ENCODE assay signal across 8 mouse cellular contexts in the genomic region with DNA sequence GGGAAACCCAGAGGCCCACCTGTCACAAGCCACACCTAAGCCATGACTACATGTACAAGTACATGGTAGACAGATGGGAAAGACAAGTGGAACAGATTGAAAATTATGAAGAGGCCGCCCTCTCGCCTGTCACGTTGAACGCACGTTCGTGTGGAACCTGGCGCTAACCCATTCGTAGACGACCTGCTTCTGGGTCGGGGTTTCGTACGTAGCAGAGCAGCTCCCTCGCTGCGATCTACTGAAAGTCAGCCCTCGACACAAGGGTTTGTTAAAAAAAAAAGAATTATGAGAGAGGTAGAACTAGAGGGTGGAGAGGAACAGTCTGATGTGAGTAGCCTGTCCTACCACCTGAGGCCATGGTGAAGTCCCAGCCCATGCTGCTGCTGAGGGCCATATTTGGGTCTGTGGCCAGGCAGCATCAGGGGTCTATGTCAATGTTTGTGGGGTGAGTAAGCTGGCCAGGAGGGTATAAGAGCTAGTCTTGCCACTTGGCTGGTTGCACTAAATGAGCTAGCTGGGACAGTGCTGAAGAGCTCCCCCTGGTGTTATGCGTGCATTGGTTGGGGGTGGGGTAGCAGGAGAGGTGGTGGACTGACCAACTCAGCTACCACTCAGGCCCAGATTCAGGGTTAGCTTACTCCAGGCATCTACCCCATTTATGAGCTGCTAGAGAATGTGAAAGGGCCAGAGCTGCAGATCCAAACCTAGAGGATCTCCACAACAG. TPM values are rescaled to one million over a fixed set of nuclear protein-coding genes. Genes with fewer than 3 reads are reported as not detected.
DNase-seq lines count a peak whose midpoint lies in the region; ATAC-seq lines count a peak whose summit lies in the region.

No protein-coding gene starts in this region.

- H3K36me3 ChIP-seq in heart, embryonic 11.5 days (ENCODE audit: control insufficient read depth, insufficient read depth, low read length): no peaks in the 10 kb centered on the region
- no peaks in the 10 kb centered on the region; the same call in 1 of the 2 replicates for H3K36me3 ChIP-seq in liver, embryonic 11.5 days (ENCODE audit: control insufficient read depth, insufficient read depth, low read length)

- no peak overlapping the region for H3K9ac ChIP-seq in heart, embryonic 11.5 days (ENCODE audit: low read depth, low read length)
- no peak overlapping the region for H3K9ac ChIP-seq in liver, embryonic 11.5 days (ENCODE audit: low read depth, low read length)

- no peaks in the 10 kb centered on the region for H3K9me3 ChIP-seq in heart, embryonic 11.5 days (replicated peaks; ENCODE audit: control insufficient read depth, low read length)
- H3K9me3 ChIP-seq in liver, embryonic 11.5 days (ENCODE audit: control insufficient read depth, low read length): no peaks in the 10 kb centered on the region

- H3K27ac ChIP-seq in heart, embryonic 11.5 days (ENCODE audit: low read depth, low read length): no peak overlapping the region
- H3K27ac ChIP-seq in liver, embryonic 11.5 days (ENCODE audit: low read depth, low read length): no peak overlapping the region

- H3K27me3 ChIP-seq in heart, embryonic 11.5 days (ENCODE audit: control insufficient read depth, insufficient read depth, low read length): no peaks in the 10 kb centered on the region
- no peaks in the 10 kb centered on the region for H3K27me3 ChIP-seq in liver, embryonic 11.5 days (replicated peaks; ENCODE audit: control insufficient read depth, insufficient read depth, low read length)

- H3K4me3 ChIP-seq in heart, embryonic 11.5 days (ENCODE audit: low read depth, low read length): no peak overlapping the region
- no peak overlapping the region for H3K4me3 ChIP-seq in liver, embryonic 11.5 days (ENCODE audit: low read depth, low read length)

- ATAC-seq in heart, embryonic 11.5 days (replicated peaks; ENCODE audit: insufficient number of reproducible peaks, low FRiP score, low TSS enrichment): no peak
- ATAC-seq in erythroblast, adult 5-6 weeks (replicated peaks; ENCODE audit: low FRiP score, poor library complexity, severe bottlenecking): peak; percentile 52; the same call in 1 of the 2 replicates
- peak; percentile 50 for ATAC-seq in inflammation-experienced regulatory T-cells, adult 6 months
- peak; percentile 36 for ATAC-seq in liver, embryonic 11.5 days (replicated peaks; ENCODE audit: low FRiP score)

- WGBS in heart, embryonic 11.5 days (ENCODE audit: insufficient replicate concordance): 76% methylated on average over 16 of the region's 16 CpGs
- 77% methylated on average over 16 of the region's 16 CpGs for WGBS in liver, embryonic 11.5 days

- H3K4me1 ChIP-seq in heart, embryonic 11.5 days (ENCODE audit: control insufficient read depth, insufficient read depth, low read length): no peaks in the 10 kb centered on the region
- no peaks in the 10 kb centered on the region for H3K4me1 ChIP-seq in liver, embryonic 11.5 days (replicated peaks; ENCODE audit: control insufficient read depth, insufficient read depth, low read length)

- DNase-seq in heart, adult 11 months: peak; percentile 94
- DNase-seq in adrenal gland, postnatal 10 days: peak; percentile 71
- DNase-seq in liver, embryonic 11.5 days (ENCODE audit: low spot score): no peak
- DNase-seq in right cerebral cortex, adult 18-20 months: peak; percentile 65
- peak; percentile 10 to 47 for DNase-seq in urinary bladder, adult 18-20 months (ENCODE audit: low spot score in 2 of 2)

- no peak overlapping the region for H3K4me2 ChIP-seq in heart, embryonic 11.5 days
- no peak overlapping the region for H3K4me2 ChIP-seq in liver, embryonic 11.5 days

RNA-seq across cellular contexts. Expression of a gene that starts 24.5 kb away (rescaled TPM):
- polyA plus RNA-seq in heart, embryonic 11.5 days (2014; fragmentation: Nextera tagmentation; extraction: Ambion mirVana): 47.8 and 50.4 TPM in 2 replicates
- 10 to 100 TPM; 68.2 to 88.0 TPM for total RNA-seq in adrenal gland, postnatal 10 days (2021)
- 90.5 and 111 TPM in 2 replicates for total RNA-seq in erythroblast, adult 5-6 weeks (2015; ENCODE audit: low replicate concordance)
- total RNA-seq in erythroblast, adult 5-6 weeks (2017; ENCODE audit: low replicate concordance): 74.7 and 81.4 TPM in 2 replicates
- polyA plus RNA-seq in inflammation-experienced regulatory T-cells, adult 6 months (2017; shearing (Covaris generic)): 10 to 100 TPM; 57.6 to 91.8 (median 67.1) TPM
- polyA plus RNA-seq in liver, embryonic 11.5 days (2014; fragmentation: Nextera tagmentation; extraction: Ambion mirVana): 46.8 and 47.2 TPM in 2 replicates

RNA-seq across cellular contexts. Expression of a gene that starts 43.2 kb away (rescaled TPM):
- polyA plus RNA-seq in heart, embryonic 11.5 days (2014; fragmentation: Nextera tagmentation; extraction: Ambion mirVana): 2,049 and 2,052 TPM in 2 replicates
- 100 to 1,000 TPM; 733 to 867 TPM for total RNA-seq in adrenal gland, postnatal 10 days (2021)
- 202 and 209 TPM in 2 replicates for total RNA-seq in erythroblast, adult 5-6 weeks (2015; ENCODE audit: low replicate concordance)
- total RNA-seq in erythroblast, adult 5-6 weeks (2017; ENCODE audit: low replicate concordance): 33.8 and 49.8 TPM in 2 replicates
- 100 to 1,000 TPM; 353 to 522 (median 373) TPM for polyA plus RNA-seq in inflammation-experienced regulatory T-cells, adult 6 months (2017; shearing (Covaris generic))
- 1,057 and 1,087 TPM in 2 replicates for polyA plus RNA-seq in liver, embryonic 11.5 days (2014; fragmentation: Nextera tagmentation; extraction: Ambion mirVana)
